Mouse (Mus musculus) hindbrain, embryonic 10.5 days (tissue): ENCODE data around the gene Il31ra. TPM values are rescaled to one million over a fixed set of nuclear protein-coding genes. Genes with fewer than 3 reads are reported as not detected.

ENCODE experiments used
- DNase-seq: peaks from one replicate; pipeline ENCODE4 v3.0.0-alpha.2; 2017; ENCODE audit warnings: low spot score
- H3K27ac ChIP-seq: fragments of 300-500 bp; sonication (generic); 2 replicates; pipeline ENCODE4 v1.5.1; 2016; ENCODE audit warnings: mild to moderate bottlenecking, moderate library complexity
- H3K27me3 ChIP-seq: fragments of 300-500 bp; sonication (generic); 2 replicates; pipeline ENCODE4 v1.6.1; 2016; ENCODE audit warnings: mild to moderate bottlenecking; ENCODE audit not compliant: poor library complexity, insufficient read depth, severe bottlenecking
- H3K36me3 ChIP-seq: fragments of 300-500 bp; sonication (generic); 2 replicates; pipeline ENCODE4 v1.6.1; 2016; ENCODE audit warnings: mild to moderate bottlenecking, moderate library complexity
- H3K4me1 ChIP-seq: fragments of 300-500 bp; sonication (generic); replicated peaks from 2 replicates; pipeline ENCODE4 v1.6.1; 2016; ENCODE audit warnings: mild to moderate bottlenecking
- H3K4me3 ChIP-seq: fragments of 300-500 bp; sonication (generic); 2 replicates; pipeline ENCODE4 v1.5.1; 2016; ENCODE audit warnings: mild to moderate bottlenecking, moderate library complexity
- H3K9me3 ChIP-seq: fragments of 300-500 bp; sonication (generic); 2 replicates; pipeline ENCODE4 v1.6.1; 2016; ENCODE audit warnings: mild to moderate bottlenecking, moderate library complexity
- WGBS: fragments of 180-500 bp; shearing (Covaris S2); methylation state at CpG from one replicate; pipeline ENCODE4 v1.1.7; 2016; 5-methylcytosine and 5-hydroxymethylcytosine counted together
- polyA plus RNA-seq: library from polyadenylated mRNA; unstranded; fragments of >200 nt; fragmentation: Nextera tagmentation; extraction: Ambion mirVana; gene quantifications from 2 replicates; pipeline ENCODE4 v1.2.1, GENCODE M21; 2016

Il31ra gene
- polyA plus RNA-seq, 1 experiment from 2014 or later, result not detected

GRCm38 (mm10) chr13:112494590-112494989, 99.6 kb downstream of the Il31ra start:
- H3K36me3 ChIP-seq, result peaks cover 80% of the 10 kb centered on the region
- 97% methylated on average over 12 of the region's 12 CpGs for WGBS

GRCm38 (mm10) chr13:112492285-112492678, 101.9 kb downstream of the Il31ra start:
- Histone ChIP-seq H3K4me1 (no peaks in the 10 kb centered on the region), H3K27ac (no peak overlapping the region), H3K9me3 (no peaks in the 10 kb centered on the region), H3K36me3 (peaks cover 68% of the 10 kb centered on the region), H3K4me3 (no peak overlapping the region), H3K27me3 (no peaks in the 10 kb centered on the region)
- 86% methylated on average over 1 of the region's 1 CpGs for WGBS
- no peak for DNase-seq

More at GRCm38 (mm10) chr13:112494590-112494989, 99.6 kb downstream of the Il31ra start:
- Histone ChIP-seq H3K27me3 (no peaks in the 10 kb centered on the region), H3K9me3 (no peaks in the 10 kb centered on the region), H3K4me1 (no peaks in the 10 kb centered on the region), H3K4me3 (no peak overlapping the region), H3K27ac (no peak overlapping the region)
- no peak for DNase-seq

GRCm38 (mm10) chr13:112491636-112492284, 102.4 kb downstream of the Il31ra start:
- peaks cover 69% of the 10 kb centered on the region for H3K36me3 ChIP-seq
- WGBS, result 92% methylated on average over 14 of the region's 14 CpGs

GRCm38 (mm10) chr13:112490036-112490435, 104.1 kb downstream of the Il31ra start:
- no peak for DNase-seq
- Histone ChIP-seq H3K9me3 (0 out of 2 replicates have a peak, but pooled peaks cover 4% of the 10 kb centered on the region), H3K4me1 (no peaks in the 10 kb centered on the region), H3K27ac (no peak overlapping the region), H3K36me3 (peaks cover 71% of the 10 kb centered on the region), H3K27me3 (no peaks in the 10 kb centered on the region), H3K4me3 (no peak overlapping the region)
- WGBS, result 95% methylated on average over 3 of the region's 3 CpGs

More at GRCm38 (mm10) chr13:112491636-112492284, 102.4 kb downstream of the Il31ra start:
- Histone ChIP-seq H3K4me3 (no peak overlapping the region), H3K4me1 (no peaks in the 10 kb centered on the region), H3K27me3 (no peaks in the 10 kb centered on the region), H3K9me3 (no peaks in the 10 kb centered on the region), H3K27ac (no peak overlapping the region)
- no peak for DNase-seq

- no peak overlapping the region for H3K27ac ChIP-seq
- H3K27me3 ChIP-seq, result no peaks in the 10 kb centered on the region
- H3K4me3 ChIP-seq, result no peak overlapping the region
- H3K36me3 ChIP-seq, result peaks cover 85% of the 10 kb centered on the region
- WGBS, result 94% methylated on average over 5 of the region's 5 CpGs
- no peaks in the 10 kb centered on the region for H3K4me1 ChIP-seq
- 0 out of 2 replicates have a peak, but pooled peaks cover 4% of the 10 kb centered on the region for H3K9me3 ChIP-seq
- DNase-seq, result no peak
These were observed 107.5 kb downstream of the Il31ra start for GRCm38 (mm10) chr13:112486676-112487075.

GRCm38 (mm10) chr13:112486236-112486635, 107.9 kb downstream of the Il31ra start:
- H3K9me3 ChIP-seq, result 0 out of 2 replicates have a peak, but pooled peaks cover 4% of the 10 kb centered on the region
- H3K36me3 ChIP-seq, result peaks cover 85% of the 10 kb centered on the region
- no peaks in the 10 kb centered on the region for H3K4me1 ChIP-seq
- no peak overlapping the region for H3K4me3 ChIP-seq
- 96% methylated on average over 5 of the region's 5 CpGs for WGBS
- no peak overlapping the region for H3K27ac ChIP-seq
- H3K27me3 ChIP-seq, result no peaks in the 10 kb centered on the region
- DNase-seq, result no peak

GRCm38 (mm10) chr13:112483015-112483414, 111.1 kb downstream of the Il31ra start:
- H3K27ac ChIP-seq, result no peak overlapping the region
- no peak for DNase-seq
- peaks cover 73% of the 10 kb centered on the region for H3K36me3 ChIP-seq
- H3K27me3 ChIP-seq, result no peaks in the 10 kb centered on the region
- WGBS, result 91% methylated on average over 7 of the region's 7 CpGs
- no peaks in the 10 kb centered on the region for H3K4me1 ChIP-seq
- H3K4me3 ChIP-seq, result no peak overlapping the region
- 0 out of 2 replicates have a peak, but pooled peaks cover 4% of the 10 kb centered on the region for H3K9me3 ChIP-seq

- no peak overlapping the region for H3K4me3 ChIP-seq
- H3K27me3 ChIP-seq, result no peaks in the 10 kb centered on the region
- no peaks in the 10 kb centered on the region for H3K4me1 ChIP-seq
- DNase-seq, result no peak
- H3K9me3 ChIP-seq, result 0 out of 2 replicates have a peak, but pooled peaks cover 4% of the 10 kb centered on the region
- peaks cover 73% of the 10 kb centered on the region for H3K36me3 ChIP-seq
- 95% methylated on average over 5 of the region's 5 CpGs for WGBS
- no peak overlapping the region for H3K27ac ChIP-seq
These were observed 111.6 kb downstream of the Il31ra start for GRCm38 (mm10) chr13:112482525-112482924.

- no peaks in the 10 kb centered on the region for H3K4me1 ChIP-seq
- no peaks in the 10 kb centered on the region for H3K27me3 ChIP-seq
- peaks cover 66% of the 10 kb centered on the region for H3K36me3 ChIP-seq
- WGBS, result 92% methylated on average over 15 of the region's 15 CpGs
- H3K27ac ChIP-seq, result no peak overlapping the region
- DNase-seq, result no peak
- H3K4me3 ChIP-seq, result no peak overlapping the region
- H3K9me3 ChIP-seq, result no peaks in the 10 kb centered on the region
These were observed 114.2 kb downstream of the Il31ra start for GRCm38 (mm10) chr13:112479926-112480325.

GRCm38 (mm10) chr13:112479032-112479431, 115.1 kb downstream of the Il31ra start:
- Histone ChIP-seq H3K9me3 (no peaks in the 10 kb centered on the region), H3K4me3 (no peak overlapping the region), H3K4me1 (no peaks in the 10 kb centered on the region), H3K27me3 (no peaks in the 10 kb centered on the region), H3K36me3 (peaks cover 59% of the 10 kb centered on the region), H3K27ac (no peak overlapping the region)
- no peak for DNase-seq
- WGBS, result 87% methylated on average over 7 of the region's 7 CpGs

GRCm38 (mm10) chr13:112473757-112474755, 120.1 kb downstream of the Il31ra start:
- Histone ChIP-seq H3K27me3 (no peaks in the 10 kb centered on the region), H3K4me3 (no peak overlapping the region), H3K9me3 (no peaks in the 10 kb centered on the region), H3K36me3 (peaks cover 21% of the 10 kb centered on the region), H3K27ac (no peak overlapping the region), H3K4me1 (no peaks in the 10 kb centered on the region)
- 90% methylated on average over 21 of the region's 21 CpGs for WGBS
- DNase-seq, result no peak

GRCm38 (mm10) chr13:112472401-112473023, 121.6 kb downstream of the Il31ra start:
- no peak for DNase-seq
- H3K4me3 ChIP-seq, result no peak overlapping the region
- H3K36me3 ChIP-seq, result peaks cover 19% of the 10 kb centered on the region
- WGBS, result 91% methylated on average over 19 of the region's 19 CpGs
- H3K27me3 ChIP-seq, result no peaks in the 10 kb centered on the region
- H3K4me1 ChIP-seq, result no peaks in the 10 kb centered on the region
- no peaks in the 10 kb centered on the region for H3K9me3 ChIP-seq
- H3K27ac ChIP-seq, result no peak overlapping the region
